ENCODE assay signal across 28 mouse cellular contexts in genomic region chr17:45285621-45286189, GRCm38 (mm10).
"Had no signal": no experiment of that assay in that cellular context is flagged by ENCODE, and none has a peak within 500 bp of the region (broad histone marks: within the 10 kb centered on the region; RNA-seq: fewer than 3 reads in every experiment).

No protein-coding gene starts in this region.

- H3K27me3 ChIP-seq: hindbrain, embryonic 12.5 days; limb, embryonic 12.5 days; liver, embryonic 13.5 days had no signal

- H3K36me3 ChIP-seq: hindbrain, embryonic 10.5 days; hindbrain, embryonic 12.5 days; kidney, embryonic 15.5 days; limb, embryonic 10.5 days; limb, embryonic 12.5 days; liver, embryonic 13.5 days; liver, embryonic 15.5 days had no signal

- H3K4me1 ChIP-seq: hindbrain, embryonic 10.5 days; hindbrain, embryonic 12.5 days; kidney, embryonic 15.5 days; limb, embryonic 12.5 days; liver, embryonic 13.5 days; liver, embryonic 15.5 days had no signal

- ATAC-seq: hindbrain, embryonic 16.5 days; intestine, embryonic 16.5 days had no signal

- H3K27ac ChIP-seq: gastrocnemius, adult 2 months; heart, adult 2 months; hindbrain, embryonic 10.5 days; hindbrain, embryonic 12.5 days; hindbrain, embryonic 14.5 days; kidney, embryonic 15.5 days; kidney, postnatal 0 days; left cerebral cortex, adult 2 months; limb, embryonic 10.5 days; limb, embryonic 12.5 days; liver, embryonic 13.5 days; liver, embryonic 15.5 days had no signal

- H3K9me3 ChIP-seq: hindbrain, embryonic 10.5 days; hindbrain, embryonic 12.5 days; kidney, embryonic 15.5 days; limb, embryonic 10.5 days; limb, embryonic 12.5 days; liver, embryonic 13.5 days; liver, embryonic 15.5 days had no signal

- DNase-seq: gastrocnemius, adult 2 months; gastrocnemius, postnatal 10 days; gastrocnemius, postnatal 25 days; heart, adult 11 months; heart, adult 2 months; heart, postnatal 10 days; heart, postnatal 4 days; kidney, adult 11 months; kidney, adult 2 months; kidney, adult 9 months; kidney, postnatal 14 days; kidney, postnatal 36 days; layer of hippocampus, adult 9-11 months; liver; liver, embryonic 13.5 days had no signal

- H3K4me2 ChIP-seq: heart, embryonic 11.5 days; hindbrain, embryonic 12.5 days; hindbrain, embryonic 14.5 days; kidney, embryonic 15.5 days; limb, embryonic 12.5 days; liver, embryonic 11.5 days; liver, embryonic 13.5 days; liver, embryonic 15.5 days had no signal

- H3K9ac ChIP-seq: hindbrain, embryonic 12.5 days; hindbrain, embryonic 14.5 days; kidney, embryonic 15.5 days; limb, embryonic 12.5 days; liver, embryonic 13.5 days; liver, embryonic 15.5 days had no signal

- H3K4me3 ChIP-seq: gastrocnemius, adult 2 months; heart, adult 2 months; hindbrain, embryonic 10.5 days; hindbrain, embryonic 12.5 days; kidney, embryonic 15.5 days; left cerebral cortex, adult 2 months; limb, embryonic 10.5 days; limb, embryonic 12.5 days; liver, embryonic 13.5 days; liver, embryonic 15.5 days had no signal
